Mouse (Mus musculus): Measurements from ENCODE around the gene Trappc6b. TPM values are rescaled to one million over a fixed set of nuclear protein-coding genes. Genes with fewer than 3 reads are reported as not detected.

Trappc6b gene
- 79.1 and 84.2 TPM in 2 replicates for polyA plus RNA-seq (2015; fragmentation: Nextera tagmentation; extraction: Ambion mirVana)

- no peaks in the 10 kb centered on the region for H3K27me3 ChIP-seq (replicated peaks)
- H3K27ac ChIP-seq: peak within 1 kb of the TSS; percentile 95
- WGBS: under 1% methylated on average over 49 of the region's 49 CpGs
- peak; percentile 96 for ATAC-seq
- H3K36me3 ChIP-seq: peaks cover 10% of the 10 kb centered on the region; the same call in 1 of the 2 replicates
- peak within 1 kb of the TSS; percentile 80 for H3K4me3 ChIP-seq (replicated peaks)
- no peaks in the 10 kb centered on the region for H3K9me3 ChIP-seq
- peak within 1 kb of the TSS; percentile 67 for H3K4me2 ChIP-seq (replicated peaks)
- H3K4me1 ChIP-seq (replicated peaks): peaks cover 8% of the 10 kb centered on the region; the same call in 1 of the 2 replicates
- H3K9ac ChIP-seq: peak within 1 kb of the TSS; percentile 89
Observed at GRCm38 (mm10) chr12:59060993-59061595, at the start of gene Trappc6b. Gene Trappc6b (minus strand): TSS chr12:59061472.

- WGBS: 85% methylated on average over 4 of the region's 4 CpGs
- Histone ChIP-seq H3K4me1 (replicated peaks) (0 out of 2 replicates have a peak, but pooled peaks cover 3% of the 10 kb centered on the region), H3K27ac (no peak overlapping the region), H3K9ac (no peak overlapping the region), H3K4me3 (replicated peaks) (no peak overlapping the region), H3K36me3 (no peaks in the 10 kb centered on the region), H3K4me2 (replicated peaks) (no peak overlapping the region), H3K9me3 (no peaks in the 10 kb centered on the region), H3K27me3 (replicated peaks) (no peaks in the 10 kb centered on the region)
- no peak for ATAC-seq
Observed at GRCm38 (mm10) chr12:59107926-59108325, 46.7 kb upstream of the Trappc6b start.

- Histone ChIP-seq H3K36me3 (no peaks in the 10 kb centered on the region), H3K4me2 (replicated peaks) (no peak overlapping the region), H3K9ac (no peak overlapping the region), H3K9me3 (no peaks in the 10 kb centered on the region), H3K4me1 (replicated peaks) (0 out of 2 replicates have a peak, but pooled peaks cover 3% of the 10 kb centered on the region), H3K27me3 (replicated peaks) (no peaks in the 10 kb centered on the region), H3K27ac (no peak overlapping the region), H3K4me3 (replicated peaks) (no peak overlapping the region)
- no peak for ATAC-seq
- WGBS: 85% methylated on average over 5 of the region's 5 CpGs
Observed at GRCm38 (mm10) chr12:59106491-59106890, 45.2 kb upstream of the Trappc6b start.

GRCm38 (mm10) chr12:59105914-59106313 is 44.6 kb upstream of the Trappc6b start:
- Histone ChIP-seq H3K4me2 (replicated peaks) (no peak overlapping the region), H3K27me3 (replicated peaks) (no peaks in the 10 kb centered on the region), H3K4me3 (replicated peaks) (no peak overlapping the region), H3K36me3 (no peaks in the 10 kb centered on the region), H3K9me3 (no peaks in the 10 kb centered on the region), H3K27ac (no peak overlapping the region), H3K9ac (no peak overlapping the region), H3K4me1 (replicated peaks) (0 out of 2 replicates have a peak, but pooled peaks cover 3% of the 10 kb centered on the region)
- 67% methylated on average over 6 of the region's 6 CpGs for WGBS
- ATAC-seq: peak; percentile 80

- 0 out of 2 replicates have a peak, but pooled peaks have one; percentile 41 for ATAC-seq
- H3K9me3 ChIP-seq: no peaks in the 10 kb centered on the region
- 0 out of 2 replicates have a peak, but pooled peaks cover 3% of the 10 kb centered on the region for H3K4me1 ChIP-seq (replicated peaks)
- no peak overlapping the region for H3K4me2 ChIP-seq (replicated peaks)
- no peak overlapping the region for H3K9ac ChIP-seq
- H3K36me3 ChIP-seq: no peaks in the 10 kb centered on the region
- 63% methylated on average over 5 of the region's 5 CpGs for WGBS
- no peaks in the 10 kb centered on the region for H3K27me3 ChIP-seq (replicated peaks)
- H3K27ac ChIP-seq: no peak overlapping the region
- H3K4me3 ChIP-seq (replicated peaks): no peak overlapping the region
Observed at GRCm38 (mm10) chr12:59104771-59105170, 43.5 kb upstream of the Trappc6b start.

- 58% methylated on average over 19 of the region's 19 CpGs for WGBS
- Histone ChIP-seq H3K4me1 (replicated peaks) (no peaks in the 10 kb centered on the region), H3K27ac (peak within 1 kb of the TSS; percentile 94), H3K27me3 (replicated peaks) (no peaks in the 10 kb centered on the region), H3K36me3 (no peaks in the 10 kb centered on the region), H3K4me3 (replicated peaks) (peak within 1 kb of the TSS; percentile 37), H3K9ac (peak within 1 kb of the TSS; percentile 44), H3K4me2 (replicated peaks) (peak within 1 kb of the TSS; percentile 5; the same call in 1 of the 2 replicates), H3K9me3 (no peaks in the 10 kb centered on the region)
- ATAC-seq: peak; percentile 98
Observed at GRCm38 (mm10) chr12:59095104-59096025, 34.1 kb upstream of the Trappc6b start, which contains the start of gene Mia2. Gene Mia2 (plus strand): TSS chr12:59095799.

- Histone ChIP-seq H3K9me3 (no peaks in the 10 kb centered on the region), H3K4me2 (replicated peaks) (no peak overlapping the region), H3K4me3 (replicated peaks) (no peak overlapping the region), H3K27me3 (replicated peaks) (no peaks in the 10 kb centered on the region), H3K36me3 (no peaks in the 10 kb centered on the region), H3K4me1 (replicated peaks) (no peaks in the 10 kb centered on the region), H3K27ac (no peak overlapping the region), H3K9ac (no peak overlapping the region)
- 0 out of 2 replicates have a peak, but pooled peaks have one; percentile 48 for ATAC-seq
- WGBS: 16% methylated on average over 2 of the region's 2 CpGs
Observed at GRCm38 (mm10) chr12:59093543-59093942, 32.3 kb upstream of the Trappc6b start.

- WGBS: 79% methylated on average over 5 of the region's 5 CpGs
Observed at GRCm38 (mm10) chr12:59086171-59086570, 24.9 kb upstream of the Trappc6b start.

GRCm38 (mm10) chr12:59084446-59084845 is 23.2 kb upstream of the Trappc6b start:
- H3K27me3 ChIP-seq (replicated peaks): no peaks in the 10 kb centered on the region
- ATAC-seq: no peak
- 68% methylated on average over 5 of the region's 5 CpGs for WGBS
- H3K4me2 ChIP-seq (replicated peaks): no peak overlapping the region
- H3K9ac ChIP-seq: no peak overlapping the region
- no peak overlapping the region for H3K4me3 ChIP-seq (replicated peaks)
- H3K36me3 ChIP-seq: no peaks in the 10 kb centered on the region
- H3K9me3 ChIP-seq: no peaks in the 10 kb centered on the region
- no peak overlapping the region for H3K27ac ChIP-seq
- no peaks in the 10 kb centered on the region for H3K4me1 ChIP-seq (replicated peaks)

More at GRCm38 (mm10) chr12:59086171-59086570, 24.9 kb upstream of the Trappc6b start:
- Histone ChIP-seq H3K4me2 (replicated peaks) (no peak overlapping the region), H3K36me3 (no peaks in the 10 kb centered on the region), H3K9ac (no peak overlapping the region), H3K4me1 (replicated peaks) (no peaks in the 10 kb centered on the region), H3K9me3 (no peaks in the 10 kb centered on the region), H3K4me3 (replicated peaks) (no peak overlapping the region), H3K27me3 (replicated peaks) (no peaks in the 10 kb centered on the region), H3K27ac (no peak overlapping the region)
- no peak for ATAC-seq

GRCm38 (mm10) chr12:59080461-59080860 is 19.2 kb upstream of the Trappc6b start:
- WGBS: 84% methylated on average over 4 of the region's 4 CpGs
- H3K9ac ChIP-seq: no peak overlapping the region
- H3K27ac ChIP-seq: no peak overlapping the region
- H3K36me3 ChIP-seq: no peaks in the 10 kb centered on the region
- ATAC-seq: no peak
- H3K4me1 ChIP-seq (replicated peaks): no peaks in the 10 kb centered on the region
- no peak overlapping the region for H3K4me3 ChIP-seq (replicated peaks)
- H3K27me3 ChIP-seq (replicated peaks): no peaks in the 10 kb centered on the region
- H3K4me2 ChIP-seq (replicated peaks): no peak overlapping the region
- no peaks in the 10 kb centered on the region for H3K9me3 ChIP-seq

- Histone ChIP-seq H3K4me3 (replicated peaks) (no peak overlapping the region), H3K9me3 (no peaks in the 10 kb centered on the region), H3K4me2 (replicated peaks) (no peak overlapping the region), H3K27me3 (replicated peaks) (no peaks in the 10 kb centered on the region), H3K27ac (no peak overlapping the region), H3K9ac (no peak overlapping the region), H3K36me3 (0 out of 2 replicates have a peak, but pooled peaks cover 2% of the 10 kb centered on the region), H3K4me1 (replicated peaks) (no peaks in the 10 kb centered on the region)
- ATAC-seq: peak; percentile 84
- WGBS: 80% methylated on average over 3 of the region's 3 CpGs
Observed at GRCm38 (mm10) chr12:59077883-59078282, 16.6 kb upstream of the Trappc6b start.

GRCm38 (mm10) chr12:59076996-59077395 is 15.7 kb upstream of the Trappc6b start:
- WGBS: 77% methylated on average over 3 of the region's 3 CpGs
- H3K27ac ChIP-seq: no peak overlapping the region
- H3K9ac ChIP-seq: no peak overlapping the region
- no peaks in the 10 kb centered on the region for H3K4me1 ChIP-seq (replicated peaks)
- no peaks in the 10 kb centered on the region for H3K9me3 ChIP-seq
- H3K27me3 ChIP-seq (replicated peaks): no peaks in the 10 kb centered on the region
- H3K4me3 ChIP-seq (replicated peaks): no peak overlapping the region
- no peak for ATAC-seq
- no peak overlapping the region for H3K4me2 ChIP-seq (replicated peaks)
- H3K36me3 ChIP-seq: peaks cover 9% of the 10 kb centered on the region
